Mouse (Mus musculus) hindbrain, embryonic 14.5 days (tissue): ENCODE results near the gene Fbxo2. TPM values are rescaled to one million over a fixed set of nuclear protein-coding genes. Genes with fewer than 3 reads are reported as not detected.

Experiments used
- ATAC-seq: fragments of 200-750 bp; cut with Nextera tagmentation; 2 replicates; pipeline ENCODE4 v1.8.0; 2017; ENCODE audit warnings: moderate number of reproducible peaks, mild to moderate bottlenecking, moderate TSS enrichment, moderate library complexity; ENCODE audit not compliant: low FRiP score
- DNase-seq: peaks from one replicate; pipeline ENCODE4 v3.0.0-alpha.2; 2015; ENCODE audit warnings: low spot score
- H3K27ac ChIP-seq: fragments of 300-500 bp; sonication (generic); 2 replicates; pipeline ENCODE4 v1.5.1; 2014; ENCODE audit warnings: mild to moderate bottlenecking, moderate library complexity
- H3K27me3 ChIP-seq: fragments of 300-500 bp; sonication (generic); 2 replicates; pipeline ENCODE4 v1.6.1; 2014; ENCODE audit warnings: mild to moderate bottlenecking, low read length, mixed read lengths; ENCODE audit not compliant: control insufficient read depth, insufficient read depth
- H3K36me3 ChIP-seq: fragments of 300-500 bp; sonication (generic); replicated peaks from 2 replicates; pipeline ENCODE4 v1.6.1; 2014; ENCODE audit not compliant: control insufficient read depth, insufficient read depth
- H3K4me1 ChIP-seq: fragments of 300-500 bp; sonication (generic); replicated peaks from 2 replicates; pipeline ENCODE4 v1.6.1; 2014; ENCODE audit warnings: antibody characterized with exemption, low read length, mixed read lengths; ENCODE audit not compliant: control insufficient read depth, insufficient read depth
- H3K4me2 ChIP-seq: fragments of 300-500 bp; sonication (generic); replicated peaks from 2 replicates; pipeline ENCODE4 v1.6.1; 2014; ENCODE audit warnings: mild to moderate bottlenecking, moderate library complexity
- H3K4me3 ChIP-seq: fragments of 300-500 bp; sonication (generic); replicated peaks from 2 replicates; pipeline ENCODE4 v1.5.1; 2014; ENCODE audit warnings: mild to moderate bottlenecking, low read length
- H3K9ac ChIP-seq: fragments of 300-500 bp; sonication (generic); 2 replicates; pipeline ENCODE4 v1.6.1; 2014
- H3K9me3 ChIP-seq: fragments of 300-500 bp; sonication (generic); 2 replicates; pipeline ENCODE4 v1.6.1; 2016; ENCODE audit warnings: low read length; ENCODE audit not compliant: control insufficient read depth
- WGBS: fragments of 180-500 bp; shearing (Covaris S2); extraction: QIAGEN DNeasy Blood & Tissue Kit; methylation state at CpG from one replicate; pipeline ENCODE4 v1.1.7; 2014; 5-methylcytosine and 5-hydroxymethylcytosine counted together
- microRNA-seq: library from miRNA; unstranded; fragments of <30 nt; microRNA quantifications from one replicate; pipeline ENCODE4, GENCODE M21; 2016
- polyA plus RNA-seq: library from polyadenylated mRNA; unstranded; fragments of >200 nt; fragmentation: Nextera tagmentation; extraction: Ambion mirVana; gene quantifications from 2 replicates; pipeline ENCODE4 v1.2.1, GENCODE M21; 2014

Fbxo2 gene
- polyA plus RNA-seq, 1 experiment from 2014 or later, result 13.1 TPM

DNA sequence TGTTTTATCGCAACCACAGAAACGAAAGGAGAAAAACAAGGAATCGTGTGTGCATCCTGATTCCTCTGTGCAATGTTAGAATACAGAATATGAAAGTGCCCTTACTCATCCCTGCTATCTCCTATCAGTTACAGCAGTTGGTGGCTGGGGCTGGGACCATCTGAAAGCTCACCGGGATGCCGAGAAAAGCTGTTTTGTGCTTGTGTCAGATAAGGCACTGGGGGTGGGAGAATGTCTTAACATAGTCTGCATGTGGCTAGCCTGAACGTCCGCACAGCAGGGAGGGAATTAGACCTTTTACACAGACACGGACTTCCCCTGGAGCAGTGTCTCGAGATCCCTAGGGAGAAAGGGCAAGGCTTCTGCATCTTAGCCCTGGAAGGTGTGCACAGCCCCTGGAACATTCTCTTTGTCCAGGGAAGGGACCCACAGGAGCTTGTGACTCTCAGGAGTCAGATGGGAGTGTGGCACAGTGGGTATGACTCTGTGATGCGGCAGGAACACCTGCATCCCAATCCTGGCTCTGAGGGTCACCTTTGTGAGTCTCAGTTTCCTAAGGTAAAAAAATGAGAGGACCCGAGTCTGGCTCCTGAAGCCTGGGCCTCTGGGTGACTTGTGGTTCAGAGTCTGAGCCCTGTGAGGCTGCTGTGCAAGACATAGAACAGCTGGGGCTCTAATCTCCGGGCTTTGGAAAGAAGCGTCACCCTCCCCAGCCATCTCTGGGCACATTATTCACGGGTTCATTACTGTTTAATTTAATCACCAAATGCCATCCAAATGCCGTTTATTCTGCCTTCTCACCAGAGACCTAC, 43.8 kb downstream of the Fbxo2 start:
- no peaks in the 10 kb centered on the region for H3K27me3 ChIP-seq
- peak overlapping the region; percentile 47; the same call in 1 of the 2 replicates for H3K27ac ChIP-seq

DNA sequence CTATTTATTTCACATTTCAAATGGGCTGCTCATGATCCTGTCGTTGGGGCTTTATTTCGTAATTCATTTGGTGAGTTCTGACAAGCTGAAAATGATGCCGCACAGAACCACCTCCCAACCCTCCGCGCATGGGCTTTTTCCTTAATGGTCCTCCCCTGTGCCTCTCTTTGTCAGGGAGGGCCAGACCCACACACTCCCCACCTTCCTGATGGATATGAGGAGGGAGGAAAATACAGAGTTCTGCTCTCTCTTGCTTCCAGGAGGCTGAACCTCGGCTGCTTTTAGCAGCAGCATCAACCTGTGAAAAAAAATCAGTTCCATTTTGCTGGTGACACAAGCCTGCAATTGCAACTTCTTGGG, 44.4 kb downstream of the Fbxo2 start:
- Histone ChIP-seq H3K4me3 (no peak overlapping the region), H3K4me2 (no peak overlapping the region), H3K36me3 (no peaks in the 10 kb centered on the region), H3K27me3 (no peaks in the 10 kb centered on the region), H3K27ac (peak overlapping the region; percentile 47; the same call in 1 of the 2 replicates), H3K9me3 (no peaks in the 10 kb centered on the region), H3K4me1 (peaks cover 10% of the 10 kb centered on the region; the same call in 1 of the 2 replicates), H3K9ac (no peak overlapping the region)
- DNase-seq (no peak), ATAC-seq (0 out of 2 replicates have a peak, but pooled peaks have one; percentile 29)
- WGBS, result 41% methylated on average over 6 of the region's 6 CpGs

More for the DNA sequence above, 43.8 kb downstream of the Fbxo2 start:
- Histone ChIP-seq H3K4me2 (no peak overlapping the region), H3K9ac (no peak overlapping the region), H3K9me3 (no peaks in the 10 kb centered on the region), H3K4me1 (peaks cover 10% of the 10 kb centered on the region; the same call in 1 of the 2 replicates), H3K4me3 (no peak overlapping the region), H3K36me3 (no peaks in the 10 kb centered on the region)
- ATAC-seq (0 out of 2 replicates have a peak, but pooled peaks have one; percentile 24), DNase-seq (no peak)
- WGBS, result 48% methylated on average over 15 of the region's 15 CpGs

DNA sequence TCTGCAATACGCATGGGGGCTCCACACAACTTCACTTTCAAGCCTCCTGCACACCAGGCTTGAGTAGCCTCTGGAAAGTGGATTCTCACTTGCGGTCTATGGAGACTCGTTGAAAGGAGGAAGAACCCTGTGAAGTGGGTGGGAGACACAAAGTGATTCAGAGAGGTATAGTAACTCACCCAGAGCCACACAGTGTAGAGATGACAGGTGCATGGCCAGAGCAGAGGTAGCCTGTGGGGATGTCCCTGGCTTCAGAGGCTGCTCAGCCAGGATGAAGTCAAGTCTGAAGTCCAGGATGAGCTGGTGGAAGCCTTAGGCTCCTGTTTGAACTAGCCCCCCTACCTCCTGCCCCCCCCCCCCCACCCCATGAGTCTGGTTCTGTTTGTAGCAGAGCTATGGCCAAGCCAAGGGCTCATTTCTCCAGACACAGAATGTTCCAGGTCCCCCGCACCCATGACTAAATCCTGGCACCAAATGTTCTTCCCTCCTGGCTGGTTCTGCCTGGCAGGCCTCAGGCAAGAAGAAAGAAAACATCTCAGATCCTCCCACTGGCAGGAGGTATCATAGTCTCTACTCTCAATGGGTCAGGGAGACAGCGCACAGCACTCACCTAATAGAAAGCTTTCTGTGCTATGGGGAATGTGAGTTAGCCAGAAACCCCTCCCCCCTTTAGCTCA, 54.2 kb downstream of the Fbxo2 start:
- H3K4me1 ChIP-seq, result peaks cover 15% of the 10 kb centered on the region
- no peaks in the 10 kb centered on the region for H3K27me3 ChIP-seq
- 55% methylated on average over 5 of the region's 5 CpGs for WGBS
- H3K4me3 ChIP-seq, result no peak overlapping the region
- H3K36me3 ChIP-seq, result no peaks in the 10 kb centered on the region
- DNase-seq, result no peak
- H3K27ac ChIP-seq, result no peak overlapping the region
- H3K9ac ChIP-seq, result no peak overlapping the region
- no peaks in the 10 kb centered on the region for H3K9me3 ChIP-seq
- no peak for ATAC-seq
- H3K4me2 ChIP-seq, result no peak overlapping the region

DNA sequence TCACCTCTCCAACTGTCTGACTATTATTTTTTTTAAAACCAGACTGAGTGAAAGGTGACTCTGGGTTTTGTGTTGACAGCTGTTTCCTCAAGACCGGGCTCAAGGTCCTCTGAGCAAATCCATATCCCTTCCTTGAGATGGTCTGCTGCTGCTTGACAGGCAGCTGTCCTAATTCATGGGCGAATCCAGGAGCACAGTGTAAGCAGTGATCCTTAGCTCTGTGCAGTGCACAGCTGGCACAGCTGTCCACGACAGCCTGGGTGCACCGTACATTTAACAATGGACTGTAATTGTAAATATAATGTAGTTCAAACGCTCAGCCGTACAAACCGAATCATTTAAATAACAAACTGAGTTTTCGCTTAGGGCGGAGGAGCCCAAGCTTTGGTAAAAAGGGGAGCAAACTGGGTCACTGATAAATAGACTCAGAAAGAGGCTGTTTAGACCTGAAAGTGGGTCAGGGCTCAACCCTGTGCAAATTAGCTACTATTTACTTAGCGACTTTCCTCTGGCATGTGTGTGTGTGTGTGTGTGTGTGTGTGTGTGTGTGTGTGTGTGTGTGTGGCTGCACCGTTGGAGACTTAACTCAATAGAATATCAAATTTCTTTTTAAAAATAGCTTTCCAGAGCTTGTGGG, 55.0 kb downstream of the Fbxo2 start:
- ATAC-seq, result no peak
- Histone ChIP-seq H3K9ac (no peak overlapping the region), H3K36me3 (no peaks in the 10 kb centered on the region), H3K9me3 (no peaks in the 10 kb centered on the region), H3K27ac (no peak overlapping the region), H3K4me2 (no peak overlapping the region), H3K4me3 (no peak overlapping the region), H3K4me1 (peaks cover 16% of the 10 kb centered on the region), H3K27me3 (no peaks in the 10 kb centered on the region)
- 49% methylated on average over 11 of the region's 11 CpGs for WGBS
- DNase-seq, result no peak

Small RNA genes lying within 50 kb of the gene (microRNA-seq; reads per million reads assigned to microRNA genes)
- gene Mir7022, result not detected

Other genes with a start within 250 kb of the Fbxo2 start
- gene Plod1, start 223.9 kb upstream of the Fbxo2 start, polyA plus RNA-seq, result 25.3 and 28.1 TPM in 2 replicates
- gene 2510039O18Rik, start 219.7 kb upstream of the Fbxo2 start, polyA plus RNA-seq, result 15.8 and 19.4 TPM in 2 replicates
- 0.25 TPM in 1 of 2 replicates, not detected in the other for gene Nppb, start 174.8 kb upstream of the Fbxo2 start, polyA plus RNA-seq
- gene Nppa, start 159.9 kb upstream of the Fbxo2 start, polyA plus RNA-seq, result 2.4 TPM in 2 replicates
- 24.8 and 28.7 TPM in 2 replicates for gene Clcn6, start 121.8 kb upstream of the Fbxo2 start, polyA plus RNA-seq
- gene Mthfr, start 121.5 kb upstream of the Fbxo2 start, polyA plus RNA-seq, result 17.4 and 18.7 TPM in 2 replicates
- 5.3 and 6.6 TPM in 2 replicates for gene Agtrap, start 72.6 kb upstream of the Fbxo2 start, polyA plus RNA-seq
- 114 and 124 TPM in 2 replicates for gene Mad2l2, start 30.2 kb upstream of the Fbxo2 start, polyA plus RNA-seq
- gene Draxin, start 29.9 kb upstream of the Fbxo2 start, polyA plus RNA-seq, result 16.9 and 17.4 TPM in 2 replicates
- gene Fbxo6, start 8.5 kb upstream of the Fbxo2 start, polyA plus RNA-seq, result 18.1 and 18.3 TPM in 2 replicates
- 98.6 and 101 TPM in 2 replicates for gene Fbxo44, start 139 bp upstream of the Fbxo2 start, polyA plus RNA-seq
- 16.6 and 16.9 TPM in 2 replicates for gene Disp3, start 127.3 kb downstream of the Fbxo2 start, polyA plus RNA-seq